Mouse (Mus musculus) WW6 (cell line): ENCODE data around the gene Cmtm6.
A peak's percentile ranks its signal among the peaks of the same experiment; 100 is the strongest.

Experiments used
- DNase-seq: peaks from one replicate; pipeline ENCODE4 v3.0.0-alpha.2; 2013; ENCODE audit warnings: low read depth, low spot score

Cmtm6 gene

GRCm38 (mm10) chr9:114729911-114730805, 758 bp upstream of the Cmtm6 start:
- DNase-seq, result no peak

- no peak for DNase-seq
These were observed 1.2 kb downstream of the Cmtm6 start for GRCm38 (mm10) chr9:114731871-114732682.

GRCm38 (mm10) chr9:114733238-114733637, 2.3 kb downstream of the Cmtm6 start:
- no peak for DNase-seq

- no peak for DNase-seq
These were observed 5.5 kb downstream of the Cmtm6 start for GRCm38 (mm10) chr9:114736442-114736841.

- DNase-seq, result no peak
These were observed 9.4 kb downstream of the Cmtm6 start for GRCm38 (mm10) chr9:114740336-114740735.

DNA sequence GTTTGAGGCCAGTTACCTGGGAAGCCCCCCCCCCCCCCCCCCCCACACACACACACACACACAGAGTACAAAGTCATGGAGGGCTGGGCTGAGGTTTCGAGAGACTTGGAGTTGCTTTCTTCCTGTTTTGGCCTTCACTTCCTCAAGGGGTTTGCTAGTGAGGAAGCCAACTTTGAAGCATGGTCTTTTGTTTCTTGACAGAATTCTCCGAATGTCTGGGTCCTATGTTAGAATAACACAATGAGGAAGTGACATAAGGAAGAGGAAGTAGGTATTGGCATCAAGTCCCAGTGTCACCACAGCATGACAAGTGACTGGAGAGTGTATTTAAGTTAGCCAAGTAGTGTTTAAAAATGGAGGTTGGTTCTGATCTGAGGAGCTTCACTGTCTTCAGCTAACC, 11.8 kb downstream of the Cmtm6 start:
- no peak for DNase-seq

- DNase-seq, result no peak
These were observed 14.2 kb downstream of the Cmtm6 start for GRCm38 (mm10) chr9:114745163-114745562.

DNA sequence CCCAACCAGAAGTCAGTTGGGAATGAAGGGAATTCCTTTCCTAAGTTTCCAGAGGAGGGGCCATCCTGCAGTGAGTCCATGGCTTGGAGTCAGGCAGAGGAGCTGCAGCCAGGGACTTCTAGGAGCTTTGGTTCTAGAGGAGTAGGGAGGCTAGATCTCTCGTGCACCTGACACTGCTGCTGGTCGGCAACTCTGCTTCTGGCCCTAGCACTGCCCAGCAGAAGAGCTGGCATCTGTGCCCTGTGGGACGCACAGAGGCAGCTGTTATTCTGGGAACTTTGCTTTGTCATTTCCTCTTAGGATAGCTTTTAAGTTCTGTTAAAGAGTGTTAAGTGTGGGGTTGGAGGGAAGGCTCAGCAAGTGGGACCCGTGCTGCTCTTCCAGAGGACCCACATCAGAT, 14.7 kb downstream of the Cmtm6 start:
- no peak for DNase-seq

GRCm38 (mm10) chr9:114747012-114747411, 16.1 kb downstream of the Cmtm6 start:
- no peak for DNase-seq

GRCm38 (mm10) chr9:114747466-114747865, 16.6 kb downstream of the Cmtm6 start:
- DNase-seq, result no peak

DNA sequence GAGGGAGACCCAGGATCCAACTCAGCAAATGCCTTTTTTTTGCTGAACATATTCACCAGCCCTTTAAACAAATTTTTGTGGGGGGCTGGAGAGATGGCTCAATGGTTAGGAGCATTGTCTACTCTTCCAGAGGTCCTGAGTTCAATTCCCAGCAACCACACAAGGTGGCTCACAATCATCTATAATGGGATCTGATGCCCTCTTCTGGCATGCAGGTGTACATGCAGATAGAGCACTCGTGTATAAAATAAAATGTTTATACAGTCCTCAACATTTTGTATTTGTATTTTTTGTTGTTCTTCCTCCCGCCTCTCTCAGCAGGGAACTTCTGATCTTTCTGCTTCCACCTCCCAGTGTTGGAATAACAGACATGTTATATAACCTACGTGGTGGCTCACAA, 20.7 kb downstream of the Cmtm6 start:
- DNase-seq, result no peak

- DNase-seq, result no peak
These were observed 21.4 kb downstream of the Cmtm6 start for GRCm38 (mm10) chr9:114752311-114752710.

- peak; percentile 68 for DNase-seq
These were observed 22.1 kb downstream of the Cmtm6 start for GRCm38 (mm10) chr9:114752863-114753484.

GRCm38 (mm10) chr9:114758272-114758671, 27.4 kb downstream of the Cmtm6 start:
- DNase-seq, result no peak

GRCm38 (mm10) chr9:114758801-114759200, 27.9 kb downstream of the Cmtm6 start:
- DNase-seq, result no peak

DNA sequence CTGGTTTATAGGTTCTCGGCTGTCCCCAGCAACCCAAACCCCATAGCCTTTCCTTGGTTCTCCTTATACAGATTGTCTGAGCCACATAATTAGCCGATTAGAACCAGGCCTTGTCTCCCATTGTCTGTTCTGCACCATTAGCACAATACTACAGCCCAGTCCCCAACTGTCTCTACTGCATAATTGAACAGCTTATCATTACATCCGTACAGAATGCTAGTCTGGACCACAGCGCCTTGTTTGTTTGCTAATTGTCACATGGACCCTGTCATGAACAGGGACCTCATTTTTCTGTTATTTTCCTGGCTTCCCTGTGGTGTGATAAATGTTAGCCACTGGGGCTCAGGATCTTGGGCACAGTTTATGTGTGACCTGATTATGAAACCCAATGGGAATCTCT, 29.0 kb downstream of the Cmtm6 start:
- no peak for DNase-seq

- DNase-seq, result no peak
These were observed 29.4 kb downstream of the Cmtm6 start for GRCm38 (mm10) chr9:114760353-114760752.

DNA sequence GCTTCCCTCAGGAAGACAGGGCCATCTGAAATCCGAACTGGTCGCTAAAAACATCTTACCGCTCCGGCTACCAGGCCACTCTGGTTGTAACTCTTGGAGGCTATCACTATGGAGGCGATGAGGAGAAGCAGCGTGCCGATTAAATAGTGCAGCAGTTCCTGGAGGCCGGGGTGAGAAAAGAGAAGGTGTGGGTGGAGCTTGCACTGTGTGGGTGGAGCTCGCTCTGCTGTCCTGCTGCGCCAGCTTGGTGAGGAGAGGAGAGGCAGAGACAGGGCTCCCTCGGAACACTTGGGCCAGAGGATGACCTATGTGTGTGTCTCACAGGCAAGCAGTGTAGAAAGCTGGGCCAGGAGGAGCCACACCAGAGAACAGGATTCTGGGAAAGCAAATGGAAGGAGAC, 30.9 kb downstream of the Cmtm6 start:
- no peak for DNase-seq

DNA sequence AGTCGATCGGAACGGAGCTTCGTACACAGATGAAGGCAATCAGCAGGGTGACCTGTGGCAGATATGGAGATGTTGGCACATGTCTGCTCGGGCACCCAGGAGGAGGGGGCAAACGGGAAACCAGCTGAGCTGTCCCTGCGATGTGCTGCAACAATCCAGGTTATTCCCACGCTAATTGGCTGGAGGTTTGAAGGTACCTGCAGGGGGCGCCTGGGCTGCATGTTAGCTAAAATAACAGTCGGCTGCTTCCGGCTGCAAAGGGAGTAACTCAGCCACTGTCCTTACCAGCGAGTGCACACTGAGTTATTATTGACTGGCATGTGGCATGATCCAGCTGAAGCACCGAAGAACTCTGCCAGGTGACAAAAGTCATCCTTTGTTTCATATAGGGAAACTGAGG, 32.4 kb downstream of the Cmtm6 start:
- DNase-seq, result peak; percentile 33

DNA sequence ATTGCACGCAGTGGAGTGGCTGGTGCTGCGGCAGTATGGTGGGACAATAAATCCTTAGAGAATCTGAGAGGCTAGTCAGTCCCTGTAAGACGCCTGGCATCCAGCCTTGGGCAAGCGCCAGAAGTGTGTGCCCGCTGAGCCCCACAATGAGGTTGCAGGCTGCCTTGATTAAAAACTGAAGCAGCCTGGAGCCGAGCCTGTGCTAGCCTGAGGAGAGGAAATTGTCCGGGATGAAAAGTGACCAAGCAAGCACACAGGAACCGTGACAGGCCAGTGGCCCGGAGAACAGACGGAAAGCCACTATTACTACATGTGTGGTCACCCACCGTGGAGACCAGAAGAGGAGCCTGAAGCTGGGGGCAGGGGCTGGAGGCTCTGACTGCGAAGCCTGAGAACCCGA, 36.1 kb downstream of the Cmtm6 start:
- no peak for DNase-seq

GRCm38 (mm10) chr9:114767507-114767906, 36.6 kb downstream of the Cmtm6 start:
- DNase-seq, result no peak

DNA sequence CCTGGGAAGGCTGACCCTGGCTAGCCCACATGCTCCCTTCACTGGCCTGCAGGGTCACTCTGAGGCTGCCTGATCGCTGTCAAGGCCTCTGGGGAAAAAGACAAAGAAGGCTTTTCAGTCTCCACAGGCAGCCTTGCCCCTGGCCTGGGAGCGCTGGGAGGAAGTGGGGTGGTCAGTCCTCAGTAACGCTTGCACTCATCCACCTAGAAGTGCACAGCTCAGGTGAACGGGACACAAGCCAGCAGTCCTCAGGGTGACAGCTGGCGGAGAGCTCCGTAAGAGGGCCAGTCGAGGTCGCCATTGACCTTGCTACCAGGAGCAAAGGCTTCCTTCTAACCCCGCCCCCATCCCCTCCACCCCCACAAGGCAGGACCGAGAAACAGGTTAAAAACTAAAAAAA, 37.1 kb downstream of the Cmtm6 start:
- no peak for DNase-seq
